7 mouse cellular contexts compared by ENCODE assay signal in the genomic region with DNA sequence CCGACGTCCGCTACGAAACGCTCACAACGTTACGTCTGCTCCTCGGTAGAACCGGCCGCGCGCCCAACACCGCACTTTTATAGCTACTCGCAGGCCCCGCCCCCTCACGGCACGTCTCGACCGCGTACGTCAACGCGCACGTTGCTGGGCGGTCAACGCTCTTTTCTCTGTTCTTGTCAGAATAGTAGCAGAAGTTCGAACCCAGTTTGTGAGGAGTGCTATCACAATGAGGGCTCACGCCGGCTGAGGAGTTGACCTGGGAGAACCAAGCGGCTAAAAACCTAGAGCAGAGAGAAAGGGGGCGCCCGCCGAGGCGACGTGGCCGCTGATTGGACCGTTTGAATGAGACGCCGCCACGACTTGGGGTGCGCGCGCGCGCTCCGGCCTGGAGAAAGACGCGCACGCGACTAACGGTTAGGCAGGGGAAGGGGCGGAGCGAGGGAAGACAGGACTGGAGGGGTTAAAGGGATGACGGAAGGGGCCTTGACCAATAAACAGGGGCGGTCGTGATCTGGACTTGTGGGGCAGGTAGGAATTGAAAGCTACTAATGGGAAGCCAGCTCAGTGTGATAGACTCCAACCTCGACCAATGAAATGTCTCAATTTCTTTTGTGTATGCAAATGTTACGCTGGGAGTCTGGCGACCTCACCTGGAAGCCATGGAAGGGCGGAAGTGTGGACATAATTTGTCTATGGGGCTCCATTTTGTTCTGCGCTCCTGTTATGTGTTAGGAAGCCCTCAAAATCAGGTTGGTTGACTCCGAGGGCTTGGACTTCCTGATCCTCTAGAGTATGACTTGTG. TPM values are rescaled to one million over a fixed set of nuclear protein-coding genes. Genes with fewer than 3 reads are reported as not detected.
DNase-seq lines count a peak whose midpoint lies in the region; ATAC-seq and TF ChIP-seq lines count a peak whose summit lies in the region.

A gene (minus strand): TSS at position 288 of the 802 bp plus-strand sequence.

- ATAC-seq in intestine, postnatal 0 days, result peak; percentile 99
- peak; percentile 99 for ATAC-seq in midbrain, embryonic 12.5 days (ENCODE audit: low FRiP score, low read depth)

- H3K27me3 ChIP-seq in embryonic facial prominence, embryonic 10.5 days (replicated peaks; ENCODE audit: low read depth, poor library complexity, severe bottlenecking), result no peaks in the 10 kb centered on the region
- no peaks in the 10 kb centered on the region for H3K27me3 ChIP-seq in intestine, postnatal 0 days (replicated peaks; ENCODE audit: control insufficient read depth, insufficient read depth, low read length)
- H3K27me3 ChIP-seq in midbrain, embryonic 12.5 days, result no peaks in the 10 kb centered on the region
- no peaks in the 10 kb centered on the region for H3K27me3 ChIP-seq in small intestine, adult 2 months (ENCODE audit: control insufficient read depth, insufficient read depth, low read length)

- H3K4me3 ChIP-seq in embryonic facial prominence, embryonic 10.5 days, result peak within 1 kb of the TSS; percentile 97
- H3K4me3 ChIP-seq in intestine, postnatal 0 days (ENCODE audit: low read depth, low read length), result peak within 1 kb of the TSS; percentile 78
- peak within 1 kb of the TSS; percentile 97 for H3K4me3 ChIP-seq in midbrain, embryonic 12.5 days
- H3K4me3 ChIP-seq in small intestine, adult 2 months (ENCODE audit: low read depth, low read length), result peak within 1 kb of the TSS; percentile 65

- peak within 1 kb of the TSS; percentile 79 for H3K4me2 ChIP-seq in intestine, postnatal 0 days (replicated peaks; ENCODE audit: low read depth)
- H3K4me2 ChIP-seq in midbrain, embryonic 12.5 days (replicated peaks), result peak within 1 kb of the TSS; percentile 81

- intact Hi-C loops in left cerebral cortex, postnatal 4 days (cut with DNase I), result no loop called here

- H3K4me1 ChIP-seq in embryonic facial prominence, embryonic 10.5 days, result peaks cover 29% of the 10 kb centered on the region
- no peaks in the 10 kb centered on the region for H3K4me1 ChIP-seq in intestine, postnatal 0 days (replicated peaks; ENCODE audit: control insufficient read depth, insufficient read depth, low read length)
- H3K4me1 ChIP-seq in midbrain, embryonic 12.5 days, result peaks cover 27% of the 10 kb centered on the region
- H3K4me1 ChIP-seq in small intestine, adult 2 months (ENCODE audit: control insufficient read depth, insufficient read depth, insufficient read length, low read length), result no peaks in the 10 kb centered on the region; the same call in 1 of the 2 replicates

- peak within 1 kb of the TSS; percentile 93 for H3K9ac ChIP-seq in intestine, postnatal 0 days (ENCODE audit: low read depth, low read length)
- peak within 1 kb of the TSS; percentile 98 for H3K9ac ChIP-seq in midbrain, embryonic 12.5 days (replicated peaks)

- peak; percentile 66; the same call in 1 of the 2 replicates for TF ChIP-seq POLR2A in small intestine, adult 2 months (IDR thresholded peaks at IDR 0.05; ENCODE audit: low read depth, low read length)

- peak; percentile 97 for DNase-seq in adrenal gland, postnatal 10 days
- DNase-seq in embryonic facial prominence, embryonic 10.5 days (ENCODE audit: low spot score), result peak; percentile 99
- DNase-seq in gonadal fat pad, adult 2 months (ENCODE audit: low read depth), result peak; percentile 100
- peak; percentile 99 for DNase-seq in left cerebral cortex, postnatal 4 days

- H3K27ac ChIP-seq in embryonic facial prominence, embryonic 10.5 days (replicated peaks), result peak within 1 kb of the TSS; percentile 98
- peak within 1 kb of the TSS; percentile 85 for H3K27ac ChIP-seq in intestine, postnatal 0 days (ENCODE audit: low read depth, low read length)
- peak within 1 kb of the TSS; percentile 96 for H3K27ac ChIP-seq in midbrain, embryonic 12.5 days (replicated peaks)
- H3K27ac ChIP-seq in small intestine, adult 2 months (ENCODE audit: insufficient read depth, low read depth, low read length), result peak within 1 kb of the TSS; percentile 90

- H3K36me3 ChIP-seq in embryonic facial prominence, embryonic 10.5 days (replicated peaks), result peaks cover 36% of the 10 kb centered on the region
- peaks cover 9% of the 10 kb centered on the region for H3K36me3 ChIP-seq in intestine, postnatal 0 days (ENCODE audit: control insufficient read depth, insufficient read depth)
- peaks cover 28% of the 10 kb centered on the region for H3K36me3 ChIP-seq in midbrain, embryonic 12.5 days
- peaks cover 16% of the 10 kb centered on the region for H3K36me3 ChIP-seq in small intestine, adult 2 months (ENCODE audit: control insufficient read depth, insufficient read depth, low read length)

- H3K9me3 ChIP-seq in embryonic facial prominence, embryonic 10.5 days, result no peaks in the 10 kb centered on the region
- no peaks in the 10 kb centered on the region for H3K9me3 ChIP-seq in intestine, postnatal 0 days (ENCODE audit: control insufficient read depth)
- H3K9me3 ChIP-seq in midbrain, embryonic 12.5 days, result no peaks in the 10 kb centered on the region

- TF ChIP-seq CTCF in intestine, postnatal 0 days (IDR thresholded peaks at IDR 0.05; ENCODE audit: low read depth), result peak; percentile 48
- no peak for TF ChIP-seq CTCF in small intestine, adult 2 months (IDR thresholded peaks at IDR 0.05; ENCODE audit: extremely low read depth, insufficient read length, insufficient replicate concordance, low read depth, low read length)

- under 1% methylated on average over 62 of the region's 62 CpGs for WGBS in embryonic facial prominence, embryonic 10.5 days
- WGBS in intestine, postnatal 0 days, result under 1% methylated on average over 62 of the region's 62 CpGs
- under 1% methylated on average over 62 of the region's 62 CpGs for WGBS in midbrain, embryonic 12.5 days
- WGBS in small intestine, adult 2 months, result under 1% methylated on average over 62 of the region's 62 CpGs

RNA-seq across cellular contexts. Expression of the gene that starts here (rescaled TPM):
- 100 to 1,000 TPM; 122 to 126 TPM for total RNA-seq in adrenal gland, postnatal 10 days (2021)
- 422 and 438 TPM in 2 replicates for polyA plus RNA-seq in embryonic facial prominence, embryonic 10.5 days (2016; fragmentation: Nextera tagmentation; extraction: Ambion mirVana)
- 229 and 251 TPM in 2 replicates for polyA plus RNA-seq in gonadal fat pad, adult 2 months (2012; rRNA removed)
- 116 and 126 TPM in 2 replicates for polyA plus RNA-seq in intestine, postnatal 0 days (2015; fragmentation: Nextera tagmentation; extraction: Ambion mirVana)
- 100 to 1,000 TPM; 176 to 203 TPM for total RNA-seq in left cerebral cortex, postnatal 4 days (2021)
- polyA plus RNA-seq in midbrain, embryonic 12.5 days (2016; fragmentation: Nextera tagmentation; extraction: Ambion mirVana), result 384 TPM in 2 replicates
- polyA plus RNA-seq in small intestine, adult 2 months (2012; rRNA removed), result 78.5 and 131 TPM in 2 replicates

Comparison
In these comparisons a context has a peak if more than half of its experiments do, and no peak if none do; other contexts are left out.
1. Peak in every context shown above with its lines: DNase-seq, ATAC-seq, H3K4me3 ChIP-seq and H3K27ac ChIP-seq.